Mouse (Mus musculus): ENCODE measurements around the gene Syne4.

Syne4 gene

DNA sequence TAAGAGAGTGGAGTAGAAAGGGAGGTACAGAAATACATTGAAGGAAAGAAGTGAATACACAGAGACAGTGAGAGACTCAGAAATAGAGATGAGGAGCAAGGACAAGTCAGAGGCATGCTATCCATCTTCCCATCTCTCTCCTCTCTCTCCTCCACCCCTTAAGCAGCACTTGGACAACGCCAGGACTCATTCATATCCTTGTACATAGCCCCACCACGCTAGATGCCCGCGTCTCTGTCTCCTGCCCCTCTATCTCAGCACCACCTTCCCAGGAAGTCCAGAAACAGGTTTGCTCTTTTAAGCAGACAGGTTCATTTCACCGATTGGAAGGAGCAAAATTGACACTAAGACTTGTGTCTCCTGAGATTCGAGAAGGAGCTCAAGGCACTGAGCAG is 48.7 kb downstream of the Syne4 start:
- POLR2A ChIA-PET, result interaction anchor here (0.6 to 1.6 kb wide), 10 partner anchors 10 to 1424 kb away, joined by 3 to 6 read pairs (median 4); no protein-coding TSS in a partner anchor
- CTCF ChIA-PET, result interaction anchor here (0.6 to 2.4 kb wide), 14 partner anchors 10 to 218 kb away, joined by 3 to 7 read pairs (median 4); no protein-coding TSS in a partner anchor

DNA sequence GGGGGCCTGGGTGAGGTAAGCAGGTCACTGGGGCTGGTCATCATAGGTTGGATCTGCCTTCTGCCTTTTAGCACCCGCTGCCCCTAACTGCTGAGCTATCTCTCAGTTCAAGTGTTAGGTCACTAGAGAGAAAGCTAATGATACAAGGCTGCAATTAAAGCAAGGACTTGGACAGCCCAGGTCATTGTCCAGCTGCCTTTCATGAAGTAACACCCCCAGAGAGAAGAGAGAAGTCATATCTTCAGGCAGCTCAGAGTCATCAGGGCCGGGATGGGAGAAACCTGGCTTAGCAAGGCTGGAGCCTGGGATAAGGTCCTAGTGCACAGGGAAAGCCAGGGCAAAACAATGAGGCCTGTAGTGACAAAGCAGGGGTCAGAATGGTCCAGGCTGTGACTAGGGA is 52.9 kb downstream of the Syne4 start:
- ChIA-PET CTCF (interaction anchor here (0.6 to 1.8 kb wide), 5 partner anchors 14 to 245 kb away, joined by 3 to 8 read pairs (median 3); partner anchors contain the start of gene Upk1a (in 1 of the 4)), POLR2A (interaction anchor here in 2 of 4 experiments (0.5 to 1.3 kb wide), 7 partner anchors 10 to 85 kb away, joined by 3 to 10 read pairs (median 3); no protein-coding TSS in a partner anchor)
